Mouse (Mus musculus): ENCODE data around the gene Usp53. TPM values are rescaled to one million over a fixed set of nuclear protein-coding genes. Genes with fewer than 3 reads are reported as not detected.

Usp53 gene
- polyA plus RNA-seq, 1 experiment from 2014 or later: 6.1 TPM

- peaks cover 11% of the 10 kb centered on the region; the same call in 1 of the 2 replicates for H3K4me1 ChIP-seq (replicated peaks; ENCODE audit: control insufficient read depth, insufficient read depth, low read length)
- WGBS: 20% methylated on average over 13 of the region's 13 CpGs
- ATAC-seq: no peak
- peak overlapping the region; percentile 83 for H3K4me2 ChIP-seq (replicated peaks; ENCODE audit: low read depth)
- no peaks in the 10 kb centered on the region for H3K27me3 ChIP-seq (replicated peaks; ENCODE audit: control insufficient read depth, insufficient read depth, low read length)
- no peaks in the 10 kb centered on the region for H3K9me3 ChIP-seq (ENCODE audit: control insufficient read depth)
- peak overlapping the region; percentile 85 for H3K4me3 ChIP-seq (ENCODE audit: low read depth, low read length)
- no peak for TF ChIP-seq CTCF (IDR thresholded peaks at IDR 0.05; ENCODE audit: low read depth)
- H3K9ac ChIP-seq (ENCODE audit: low read depth, low read length): peak overlapping the region; percentile 90
- H3K36me3 ChIP-seq (ENCODE audit: control insufficient read depth, insufficient read depth): no peaks in the 10 kb centered on the region
- no peak overlapping the region for H3K27ac ChIP-seq (ENCODE audit: low read depth, low read length)
Observed at GRCm38 (mm10) chr3:122985183-122985944, 1.1 kb upstream of the Usp53 start.

- Histone ChIP-seq H3K4me3 (ENCODE audit: low read depth, low read length) (peak overlapping the region; percentile 85), H3K9me3 (ENCODE audit: control insufficient read depth) (no peaks in the 10 kb centered on the region), H3K27ac (ENCODE audit: low read depth, low read length) (peak overlapping the region; percentile 98), H3K27me3 (replicated peaks; ENCODE audit: control insufficient read depth, insufficient read depth, low read length) (no peaks in the 10 kb centered on the region), H3K36me3 (ENCODE audit: control insufficient read depth, insufficient read depth) (peaks cover 4% of the 10 kb centered on the region; the same call in 1 of the 2 replicates), H3K9ac (ENCODE audit: low read depth, low read length) (peak overlapping the region; percentile 86), H3K4me2 (replicated peaks; ENCODE audit: low read depth) (peak overlapping the region; percentile 83), H3K4me1 (replicated peaks; ENCODE audit: control insufficient read depth, insufficient read depth, low read length) (peaks cover 11% of the 10 kb centered on the region; the same call in 1 of the 2 replicates)
- ATAC-seq: peak; percentile 88
- no peak for TF ChIP-seq CTCF (IDR thresholded peaks at IDR 0.05; ENCODE audit: low read depth)
- under 1% methylated on average over 30 of the region's 30 CpGs for WGBS
Observed at GRCm38 (mm10) chr3:122983849-122984248, 461 bp downstream of the Usp53 start.

- Histone ChIP-seq H3K9ac (ENCODE audit: low read depth, low read length) (no peak overlapping the region), H3K27me3 (replicated peaks; ENCODE audit: control insufficient read depth, insufficient read depth, low read length) (no peaks in the 10 kb centered on the region), H3K4me3 (ENCODE audit: low read depth, low read length) (no peak overlapping the region), H3K9me3 (ENCODE audit: control insufficient read depth) (no peaks in the 10 kb centered on the region), H3K36me3 (ENCODE audit: control insufficient read depth, insufficient read depth) (peaks cover 5% of the 10 kb centered on the region; the same call in 1 of the 2 replicates), H3K4me2 (replicated peaks; ENCODE audit: low read depth) (no peak overlapping the region), H3K4me1 (replicated peaks; ENCODE audit: control insufficient read depth, insufficient read depth, low read length) (no peaks in the 10 kb centered on the region), H3K27ac (ENCODE audit: low read depth, low read length) (no peak overlapping the region)
- no peak for TF ChIP-seq CTCF (IDR thresholded peaks at IDR 0.05; ENCODE audit: low read depth)
- 48% methylated on average over 1 of the region's 1 CpGs for WGBS
- no peak for ATAC-seq
Observed at GRCm38 (mm10) chr3:122975964-122976363, 8.3 kb downstream of the Usp53 start.

- Histone ChIP-seq H3K27ac (ENCODE audit: low read depth, low read length) (no peak overlapping the region), H3K4me2 (replicated peaks; ENCODE audit: low read depth) (no peak overlapping the region), H3K27me3 (replicated peaks; ENCODE audit: control insufficient read depth, insufficient read depth, low read length) (no peaks in the 10 kb centered on the region), H3K4me1 (replicated peaks; ENCODE audit: control insufficient read depth, insufficient read depth, low read length) (no peaks in the 10 kb centered on the region), H3K4me3 (ENCODE audit: low read depth, low read length) (no peak overlapping the region), H3K36me3 (ENCODE audit: control insufficient read depth, insufficient read depth) (peaks cover 5% of the 10 kb centered on the region; the same call in 1 of the 2 replicates), H3K9ac (ENCODE audit: low read depth, low read length) (no peak overlapping the region), H3K9me3 (ENCODE audit: control insufficient read depth) (no peaks in the 10 kb centered on the region)
- ATAC-seq: no peak
- WGBS: 79% methylated on average over 4 of the region's 4 CpGs
- no peak for TF ChIP-seq CTCF (IDR thresholded peaks at IDR 0.05; ENCODE audit: low read depth)
Observed at GRCm38 (mm10) chr3:122975363-122975762, 8.9 kb downstream of the Usp53 start.

GRCm38 (mm10) chr3:122974833-122975232 is 9.5 kb downstream of the Usp53 start:
- WGBS: 80% methylated on average over 3 of the region's 3 CpGs
- Histone ChIP-seq H3K4me1 (replicated peaks; ENCODE audit: control insufficient read depth, insufficient read depth, low read length) (no peaks in the 10 kb centered on the region), H3K36me3 (ENCODE audit: control insufficient read depth, insufficient read depth) (peaks cover 5% of the 10 kb centered on the region; the same call in 1 of the 2 replicates), H3K9ac (ENCODE audit: low read depth, low read length) (no peak overlapping the region), H3K27ac (ENCODE audit: low read depth, low read length) (no peak overlapping the region), H3K4me2 (replicated peaks; ENCODE audit: low read depth) (no peak overlapping the region), H3K27me3 (replicated peaks; ENCODE audit: control insufficient read depth, insufficient read depth, low read length) (no peaks in the 10 kb centered on the region), H3K4me3 (ENCODE audit: low read depth, low read length) (no peak overlapping the region), H3K9me3 (ENCODE audit: control insufficient read depth) (no peaks in the 10 kb centered on the region)
- no peak for TF ChIP-seq CTCF (IDR thresholded peaks at IDR 0.05; ENCODE audit: low read depth)
- ATAC-seq: no peak

GRCm38 (mm10) chr3:122972126-122972822 is 12.0 kb downstream of the Usp53 start:
- WGBS: 82% methylated on average over 3 of the region's 3 CpGs
- Histone ChIP-seq H3K9me3 (ENCODE audit: control insufficient read depth) (no peaks in the 10 kb centered on the region), H3K36me3 (ENCODE audit: control insufficient read depth, insufficient read depth) (peaks cover 11% of the 10 kb centered on the region), H3K4me2 (replicated peaks; ENCODE audit: low read depth) (no peak overlapping the region), H3K27ac (ENCODE audit: low read depth, low read length) (no peak overlapping the region), H3K4me3 (ENCODE audit: low read depth, low read length) (no peak overlapping the region), H3K4me1 (replicated peaks; ENCODE audit: control insufficient read depth, insufficient read depth, low read length) (no peaks in the 10 kb centered on the region), H3K27me3 (replicated peaks; ENCODE audit: control insufficient read depth, insufficient read depth, low read length) (no peaks in the 10 kb centered on the region), H3K9ac (ENCODE audit: low read depth, low read length) (no peak overlapping the region)
- ATAC-seq: no peak
- TF ChIP-seq CTCF (IDR thresholded peaks at IDR 0.05; ENCODE audit: low read depth): no peak

Measured in intestine, postnatal 0 days (tissue).